17 mouse cellular contexts compared by ENCODE assay signal in genomic region chr2:126938069-126938468, GRCm38 (mm10). TPM values are rescaled to one million over a fixed set of nuclear protein-coding genes. Genes with fewer than 3 reads are reported as not detected.
A peak's percentile ranks its signal among the peaks of the same experiment; 100 is the strongest.
DNase-seq lines count a peak whose midpoint lies in the region; ATAC-seq and TF ChIP-seq lines count a peak whose summit lies in the region.
"Had no signal": no experiment of that assay in that cellular context is flagged by ENCODE, and none has a peak within 500 bp of the region (broad histone marks: within the 10 kb centered on the region; RNA-seq: fewer than 3 reads in every experiment).

No protein-coding gene starts in this region.

- H3K36me3 ChIP-seq in forebrain, embryonic 14.5 days (ENCODE audit: control insufficient read depth, insufficient read depth, low read length), result no peaks in the 10 kb centered on the region
- no peaks in the 10 kb centered on the region for H3K36me3 ChIP-seq in forebrain, embryonic 11.5 days (ENCODE audit: control insufficient read depth, insufficient read depth, low read length)
- no peaks in the 10 kb centered on the region for H3K36me3 ChIP-seq in hindbrain, postnatal 0 days (ENCODE audit: insufficient read depth, low read length)
- no peaks in the 10 kb centered on the region for H3K36me3 ChIP-seq in hindbrain, embryonic 11.5 days (ENCODE audit: control insufficient read depth, insufficient read depth, low read length)
- H3K36me3 ChIP-seq: embryonic facial prominence, embryonic 13.5 days; forebrain, embryonic 12.5 days; forebrain, embryonic 15.5 days had no signal

- no peak overlapping the region for H3K9ac ChIP-seq in forebrain, embryonic 14.5 days (ENCODE audit: low read length)
- H3K9ac ChIP-seq in forebrain, embryonic 11.5 days (ENCODE audit: low read length), result no peak overlapping the region
- H3K9ac ChIP-seq in hindbrain, postnatal 0 days (replicated peaks; ENCODE audit: low read length), result no peak overlapping the region
- H3K9ac ChIP-seq in hindbrain, embryonic 11.5 days (ENCODE audit: low read depth, low read length), result no peak overlapping the region
- H3K9ac ChIP-seq: embryonic facial prominence, embryonic 13.5 days; forebrain, embryonic 12.5 days; forebrain, embryonic 15.5 days; forebrain, postnatal 0 days had no signal

- TF ChIP-seq POLR2A in brain, embryonic 14.5 days (IDR thresholded peaks at IDR 0.05; ENCODE audit: borderline replicate concordance, extremely low read depth, insufficient read depth, insufficient read length, poor library complexity, severe bottlenecking), result no peak

- H3K27me3 ChIP-seq in forebrain, embryonic 14.5 days (replicated peaks; ENCODE audit: control insufficient read depth, insufficient read depth, low read length), result no peaks in the 10 kb centered on the region
- H3K27me3 ChIP-seq in forebrain, embryonic 11.5 days (ENCODE audit: control insufficient read depth, insufficient read depth, low read length), result no peaks in the 10 kb centered on the region
- H3K27me3 ChIP-seq in hindbrain, postnatal 0 days (ENCODE audit: insufficient read depth, low read length), result no peaks in the 10 kb centered on the region
- no peaks in the 10 kb centered on the region for H3K27me3 ChIP-seq in hindbrain, embryonic 11.5 days (ENCODE audit: control insufficient read depth, insufficient read depth, low read length)
- H3K27me3 ChIP-seq: embryonic facial prominence, embryonic 13.5 days; forebrain, embryonic 12.5 days; forebrain, embryonic 15.5 days had no signal

- no peak overlapping the region for H3K4me2 ChIP-seq in forebrain, embryonic 14.5 days (ENCODE audit: low read length)
- no peak overlapping the region for H3K4me2 ChIP-seq in forebrain, embryonic 11.5 days (ENCODE audit: low read depth, low read length, severe bottlenecking)
- H3K4me2 ChIP-seq in hindbrain, postnatal 0 days (ENCODE audit: low read depth, low read length), result no peak overlapping the region
- H3K4me2 ChIP-seq in hindbrain, embryonic 11.5 days (replicated peaks; ENCODE audit: low read depth, low read length), result no peak overlapping the region
- H3K4me2 ChIP-seq: embryonic facial prominence, embryonic 13.5 days; forebrain, embryonic 12.5 days; forebrain, embryonic 15.5 days had no signal

- DNase-seq in forebrain, embryonic 14.5 days (ENCODE audit: low spot score), result peak; percentile 24
- DNase-seq in forebrain, embryonic 11.5 days (ENCODE audit: low spot score), result no peak
- peak; percentile 27 for DNase-seq in hindbrain, postnatal 0 days (ENCODE audit: low spot score)
- no peak for DNase-seq in hindbrain, embryonic 11.5 days (ENCODE audit: low spot score)
- peak; percentile 47 for DNase-seq in brain, embryonic 14.5 days (ENCODE audit: low read depth)
- DNase-seq in right cerebral cortex, postnatal 14 days, result no peak
- DNase-seq: adrenal gland, adult 2 months; adrenal gland, postnatal 10 days; adrenal gland, postnatal 25 days; cerebellum, adult 11-12 months; cerebellum, adult 2 months; cerebellum, adult 9-10 months; cerebellum, postnatal 25 days; forebrain, postnatal 0 days had no signal

- TF ChIP-seq CTCF in hindbrain, postnatal 0 days (IDR thresholded peaks at IDR 0.05; ENCODE audit: low read depth), result no peak
- no peak for TF ChIP-seq CTCF in brain, embryonic 14.5 days (IDR thresholded peaks at IDR 0.05; ENCODE audit: borderline replicate concordance, extremely low read depth, insufficient read depth, insufficient read length)

- H3K9me3 ChIP-seq in forebrain, embryonic 14.5 days (replicated peaks; ENCODE audit: control insufficient read depth, low read length), result no peaks in the 10 kb centered on the region
- no peaks in the 10 kb centered on the region for H3K9me3 ChIP-seq in forebrain, embryonic 11.5 days (ENCODE audit: control insufficient read depth, low read length)
- no peaks in the 10 kb centered on the region for H3K9me3 ChIP-seq in hindbrain, postnatal 0 days (ENCODE audit: low read length)
- no peaks in the 10 kb centered on the region for H3K9me3 ChIP-seq in hindbrain, embryonic 11.5 days (ENCODE audit: control insufficient read depth, low read length)
- H3K9me3 ChIP-seq: embryonic facial prominence, embryonic 13.5 days; forebrain, embryonic 12.5 days; forebrain, embryonic 15.5 days had no signal

- no peak overlapping the region for H3K27ac ChIP-seq in forebrain, embryonic 14.5 days (ENCODE audit: low read depth, low read length)
- no peak overlapping the region for H3K27ac ChIP-seq in forebrain, embryonic 11.5 days (ENCODE audit: low read depth, low read length)
- no peak overlapping the region for H3K27ac ChIP-seq in hindbrain, postnatal 0 days
- no peak overlapping the region for H3K27ac ChIP-seq in hindbrain, embryonic 11.5 days (ENCODE audit: low read depth, low read length)
- H3K27ac ChIP-seq: embryonic facial prominence, embryonic 13.5 days; forebrain, embryonic 12.5 days; forebrain, embryonic 15.5 days had no signal

- WGBS in forebrain, embryonic 14.5 days, result 55% methylated on average over 6 of the region's 6 CpGs
- WGBS in forebrain, embryonic 11.5 days, result 87% methylated on average over 6 of the region's 6 CpGs
- 38% methylated on average over 6 of the region's 6 CpGs for WGBS in hindbrain, postnatal 0 days
- 84% methylated on average over 6 of the region's 6 CpGs for WGBS in hindbrain, embryonic 11.5 days

- H3K4me3 ChIP-seq in forebrain, embryonic 14.5 days (ENCODE audit: low read depth, low read length), result no peak overlapping the region
- no peak overlapping the region for H3K4me3 ChIP-seq in forebrain, embryonic 11.5 days (ENCODE audit: low read depth, low read length)
- H3K4me3 ChIP-seq in hindbrain, postnatal 0 days (ENCODE audit: low read length), result no peak overlapping the region
- no peak overlapping the region for H3K4me3 ChIP-seq in hindbrain, embryonic 11.5 days (ENCODE audit: low read depth, low read length)
- H3K4me3 ChIP-seq: embryonic facial prominence, embryonic 13.5 days; forebrain, embryonic 12.5 days; forebrain, embryonic 15.5 days had no signal

- H3K4me1 ChIP-seq in forebrain, embryonic 14.5 days (ENCODE audit: control insufficient read depth, insufficient read depth, low read length), result peaks cover 2% of the 10 kb centered on the region; the same call in 1 of the 2 replicates
- no peaks in the 10 kb centered on the region for H3K4me1 ChIP-seq in forebrain, embryonic 11.5 days (replicated peaks; ENCODE audit: control insufficient read depth, insufficient read depth, low read length)
- H3K4me1 ChIP-seq in hindbrain, postnatal 0 days (ENCODE audit: insufficient read depth, low read length), result no peaks in the 10 kb centered on the region
- H3K4me1 ChIP-seq in hindbrain, embryonic 11.5 days (replicated peaks; ENCODE audit: control insufficient read depth, insufficient read depth, low read length), result no peaks in the 10 kb centered on the region

- ATAC-seq in forebrain, embryonic 14.5 days, result no peak
- ATAC-seq in forebrain, embryonic 11.5 days (replicated peaks; ENCODE audit: low FRiP score), result no peak
- no peak for ATAC-seq in hindbrain, postnatal 0 days
- no peak for ATAC-seq in hindbrain, embryonic 11.5 days (ENCODE audit: low FRiP score)
- ATAC-seq: forebrain, embryonic 15.5 days; forebrain, postnatal 0 days had no signal

RNA-seq across cellular contexts. Expression of gene Sppl2a, which starts 5.0 kb away (rescaled TPM):
- 54.5 and 59.9 TPM in 2 replicates for polyA plus RNA-seq in forebrain, embryonic 14.5 days (2014; fragmentation: Nextera tagmentation; extraction: Ambion mirVana)
- polyA plus RNA-seq in forebrain, embryonic 11.5 days (2014; fragmentation: Nextera tagmentation; extraction: Ambion mirVana), result 35.2 and 39.3 TPM in 2 replicates
- 35.9 and 37.1 TPM in 2 replicates for total RNA-seq in hindbrain, postnatal 0 days (2014; rRNA removed)
- polyA plus RNA-seq in hindbrain, postnatal 0 days (2015; fragmentation: Nextera tagmentation; extraction: Ambion mirVana), result 29.0 and 31.0 TPM in 2 replicates
- polyA plus RNA-seq in hindbrain, embryonic 11.5 days (2014; fragmentation: Nextera tagmentation; extraction: Ambion mirVana), result 34.7 and 35.5 TPM in 2 replicates
- 29.8 and 30.1 TPM in 2 replicates for polyA plus RNA-seq in brain, embryonic 14.5 days (2012; rRNA removed)

Comparison
In these comparisons a context has a peak if more than half of its experiments do, and no peak if none do; other contexts are left out.
1. DNase-seq: peak in forebrain, embryonic 14.5 days (single experiment), hindbrain, postnatal 0 days (single experiment) and brain, embryonic 14.5 days (single experiment); none in forebrain, embryonic 11.5 days (single experiment), hindbrain, embryonic 11.5 days (single experiment) and right cerebral cortex, postnatal 14 days (single experiment).